Mouse (Mus musculus): ENCODE results near the gene Tspan4. TPM values are rescaled to one million over a fixed set of nuclear protein-coding genes. Genes with fewer than 3 reads are reported as not detected.

Tspan4 gene
- total RNA-seq, 2 experiments from 2014 or later = 1.5 to 3.3 TPM

DNA sequence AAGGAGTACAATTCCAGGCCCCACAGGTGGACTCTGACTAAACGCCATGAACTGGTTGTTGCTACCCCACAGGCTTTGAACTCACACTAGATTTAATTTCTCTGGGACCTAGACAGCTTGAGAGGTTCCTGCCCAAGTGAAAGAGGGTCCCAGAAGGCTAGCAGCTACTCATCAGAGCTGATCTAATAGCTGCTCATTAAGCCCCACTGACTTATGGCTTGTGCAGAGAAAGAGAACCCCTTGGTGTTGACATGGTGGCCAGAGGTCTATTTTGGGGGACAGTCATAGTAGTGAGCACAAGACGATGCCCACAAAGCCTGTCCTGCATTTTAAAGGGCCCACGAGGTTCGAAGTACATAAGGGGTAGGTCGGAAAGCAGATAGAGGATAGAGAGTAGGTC is 880 bp upstream of the Tspan4 start:
- ATAC-seq (ENCODE audit: poor library complexity, severe bottlenecking) = no peak

DNA sequence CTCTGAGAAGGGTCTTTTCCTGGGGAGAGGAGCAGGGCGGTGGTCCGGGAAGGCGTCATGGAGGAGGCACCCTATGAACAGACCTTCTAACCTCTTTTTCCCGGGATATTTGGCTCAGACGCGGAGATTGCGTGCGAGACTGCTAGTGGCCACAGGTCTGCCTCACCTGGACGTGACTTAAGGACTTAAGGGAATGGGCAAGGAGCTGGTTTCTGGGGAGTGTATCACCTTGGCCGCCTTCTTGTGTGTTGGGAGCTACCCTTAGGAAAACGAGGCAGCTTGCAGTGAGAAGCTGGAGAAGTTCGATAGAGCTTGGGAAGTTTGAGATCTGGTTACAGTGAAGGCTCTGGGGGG is 742 bp downstream of the Tspan4 start:
- ATAC-seq (ENCODE audit: poor library complexity, severe bottlenecking) = no peak

DNA sequence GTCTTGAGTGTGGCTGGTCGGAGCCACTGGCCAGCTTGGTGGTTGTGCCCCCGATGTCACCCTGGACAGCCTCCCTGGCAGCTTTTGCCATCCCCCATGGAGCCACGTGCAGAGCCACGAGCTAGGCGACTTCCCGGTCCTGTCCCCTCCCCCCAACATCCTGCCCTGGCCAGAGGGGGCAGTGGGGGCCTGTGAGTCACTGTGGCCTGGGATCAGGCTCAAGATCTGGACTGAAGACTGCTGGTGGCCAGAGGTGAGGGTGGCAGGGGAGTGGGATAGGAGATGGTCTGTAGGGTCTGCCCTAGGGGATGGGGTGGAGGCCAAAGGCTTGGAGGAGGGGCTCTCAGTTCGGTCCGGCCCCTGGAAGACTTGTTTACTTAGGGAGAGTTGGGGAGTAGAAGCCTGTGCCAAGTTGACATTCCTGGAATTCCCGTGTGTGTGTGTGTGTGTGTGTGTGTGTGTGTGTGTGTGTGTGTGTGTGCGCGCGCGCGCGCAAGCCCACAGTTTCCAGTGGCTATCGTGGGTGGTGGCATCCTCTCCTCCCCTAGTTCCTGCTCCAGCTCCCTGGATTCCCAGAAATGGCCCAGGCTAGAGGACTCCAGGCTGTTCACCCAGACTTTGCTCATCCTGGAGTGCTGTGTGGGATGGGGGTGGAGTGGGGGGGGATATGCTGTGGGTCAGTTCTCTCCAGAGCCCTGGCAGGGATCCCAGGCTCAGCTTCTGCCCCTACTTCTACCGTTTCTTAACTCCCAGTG is 1.4 kb downstream of the Tspan4 start:
- ATAC-seq (ENCODE audit: poor library complexity, severe bottlenecking) = peak; percentile 34

DNA sequence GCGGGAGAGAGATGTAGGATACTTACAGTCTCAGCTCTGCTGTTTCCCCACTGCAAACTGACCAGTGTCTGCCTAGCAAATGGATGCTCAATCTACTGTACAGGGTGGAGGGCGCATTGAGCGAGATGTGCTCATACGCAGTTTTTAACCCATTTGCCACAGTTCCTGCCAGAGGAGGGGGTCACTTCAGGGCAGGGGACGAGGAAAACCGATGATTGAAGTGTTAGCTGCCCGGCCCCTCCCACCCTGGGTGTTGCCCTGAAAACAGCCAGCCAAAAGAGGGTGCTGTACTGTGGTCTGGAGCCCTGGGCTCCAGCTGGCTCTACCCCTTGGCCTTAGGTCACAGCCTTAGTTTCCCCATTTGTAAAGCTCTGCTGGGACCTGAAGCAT is 1.9 kb downstream of the Tspan4 start:
- ATAC-seq (ENCODE audit: poor library complexity, severe bottlenecking) = no peak

DNA sequence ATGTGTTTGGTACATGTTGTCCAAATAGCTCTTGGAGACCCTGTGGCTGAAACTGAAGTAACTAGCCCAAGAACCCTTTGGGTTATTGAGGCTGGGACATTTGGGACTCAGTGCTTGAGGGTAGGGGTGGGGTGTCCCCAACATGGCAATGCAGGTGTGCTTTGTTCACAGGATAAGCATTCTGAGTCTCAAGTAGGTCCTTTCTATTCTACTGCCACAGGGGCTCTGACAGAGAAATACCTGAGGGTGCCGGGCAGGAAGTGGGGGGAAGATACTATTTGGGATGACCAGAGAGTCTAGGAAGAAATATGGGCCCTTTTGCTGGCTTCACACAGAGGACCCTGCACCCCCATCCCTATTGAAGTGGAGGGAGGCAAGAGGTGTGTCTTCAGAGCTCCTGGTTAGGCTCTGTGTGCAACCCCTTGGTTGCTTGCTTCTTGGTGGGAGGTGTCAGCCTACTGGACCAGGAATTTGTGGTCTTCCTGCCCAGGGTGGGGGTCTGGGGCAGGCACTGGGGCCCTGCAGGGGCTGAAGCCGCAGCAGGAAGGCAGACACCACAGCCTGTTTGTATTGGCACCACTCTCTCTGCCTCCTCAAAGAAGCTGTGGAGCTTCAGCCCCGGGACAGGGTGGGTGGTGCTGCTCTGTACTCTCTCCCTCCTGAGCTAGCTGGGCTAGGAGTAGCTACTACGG is 2.7 kb downstream of the Tspan4 start:
- ATAC-seq (ENCODE audit: poor library complexity, severe bottlenecking) = no peak

DNA sequence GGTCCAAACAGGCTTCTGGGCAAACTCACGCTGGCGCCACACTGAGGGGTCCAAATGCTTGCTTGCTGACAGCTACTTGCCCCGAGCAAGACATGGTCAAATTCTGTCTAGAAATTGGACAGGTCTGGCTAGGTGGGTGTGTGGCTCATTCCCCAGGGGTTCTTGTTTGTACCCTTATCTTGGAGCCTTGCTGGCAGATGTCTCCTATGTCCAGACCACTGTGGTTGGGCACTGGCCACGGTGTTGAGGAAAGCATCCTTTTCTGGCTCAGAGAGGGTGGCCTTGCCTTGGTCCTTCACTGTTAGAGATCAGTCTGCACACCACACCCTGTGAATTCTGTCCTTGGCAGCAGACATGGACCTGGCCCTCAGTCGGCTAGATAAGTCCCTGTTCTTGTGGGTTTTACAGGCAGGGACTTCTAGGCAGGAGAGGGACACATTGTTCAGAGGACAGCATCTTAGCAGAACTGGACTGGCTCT is 3.3 kb downstream of the Tspan4 start:
- no peak for ATAC-seq (ENCODE audit: poor library complexity, severe bottlenecking)

DNA sequence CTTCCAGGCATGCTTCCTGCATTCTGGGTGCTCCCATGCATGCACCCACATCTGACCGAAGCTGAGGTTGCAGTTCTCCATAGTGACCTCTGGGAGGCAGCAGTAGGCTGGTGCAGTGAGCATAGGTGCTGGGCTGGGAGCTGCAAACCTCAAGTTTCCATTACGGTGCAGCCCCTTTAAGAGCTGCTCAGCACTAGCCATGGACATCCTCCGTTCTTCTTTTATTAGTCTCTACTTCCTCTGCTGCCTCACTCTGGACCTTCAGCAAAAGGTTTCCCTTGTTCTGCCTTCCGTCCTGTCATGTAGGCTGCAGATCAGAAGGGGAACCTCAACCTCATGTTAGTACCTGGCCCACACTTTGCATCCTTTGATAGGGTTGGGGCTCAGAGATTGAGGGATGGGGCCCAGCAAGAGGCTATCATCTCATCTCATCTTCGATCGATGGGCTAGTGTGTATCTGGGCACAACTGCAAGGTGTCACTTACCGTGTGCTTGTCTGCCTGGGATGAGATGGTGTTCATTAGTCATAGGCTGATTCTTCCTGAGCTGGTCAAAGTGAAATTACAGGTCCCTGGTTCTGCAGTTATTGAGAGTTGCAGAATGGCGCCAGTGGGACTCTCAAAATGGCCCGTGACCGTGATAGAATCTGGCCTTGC is 5.9 kb downstream of the Tspan4 start:
- peak; percentile 84 for ATAC-seq (ENCODE audit: poor library complexity, severe bottlenecking)

DNA sequence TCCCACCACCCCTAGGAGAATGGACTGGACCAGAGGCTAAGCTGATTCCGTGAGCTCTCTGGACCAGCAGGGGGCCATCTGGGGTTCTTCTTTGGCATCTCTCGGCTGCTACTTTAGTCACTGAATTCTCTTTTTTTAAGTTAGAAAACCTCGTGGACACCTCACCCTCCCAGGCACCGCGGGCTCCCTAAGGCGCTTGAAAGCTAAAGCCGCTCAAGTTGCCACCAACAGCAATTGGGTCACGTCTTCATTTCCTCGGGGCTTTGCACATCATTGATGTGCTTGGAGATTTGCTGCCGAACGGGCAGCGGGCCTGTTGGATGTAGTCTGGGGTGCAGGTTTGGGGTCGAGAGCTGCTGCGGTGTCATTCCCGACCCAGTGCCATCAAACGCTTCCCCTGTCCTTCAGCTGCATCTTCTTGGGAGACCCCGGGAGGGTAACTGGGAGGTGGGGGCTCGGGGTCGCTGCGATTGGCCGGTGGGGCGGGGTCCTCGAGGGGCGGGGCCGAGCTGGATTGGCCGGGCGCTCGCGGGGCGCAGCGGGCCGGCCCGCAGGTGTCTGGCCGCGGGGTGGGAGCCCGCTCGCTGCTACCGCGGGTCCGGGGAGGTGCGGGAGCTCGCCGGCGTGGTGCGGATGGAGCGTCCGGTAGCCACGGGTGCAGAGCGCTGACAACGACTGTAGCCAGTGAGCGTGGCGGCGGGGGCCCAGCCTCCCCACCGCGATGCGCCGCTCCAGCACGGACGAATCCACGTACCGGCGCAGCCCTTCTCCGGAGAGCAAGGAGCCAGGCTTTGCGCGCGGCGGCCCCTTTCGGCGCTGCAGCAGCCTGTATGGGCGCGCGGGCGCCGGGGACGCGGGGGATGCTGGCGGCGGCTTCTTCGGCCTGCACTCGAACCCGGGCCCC is 6.7 kb downstream of the Tspan4 start:
- ATAC-seq (ENCODE audit: poor library complexity, severe bottlenecking) = peak; percentile 37

DNA sequence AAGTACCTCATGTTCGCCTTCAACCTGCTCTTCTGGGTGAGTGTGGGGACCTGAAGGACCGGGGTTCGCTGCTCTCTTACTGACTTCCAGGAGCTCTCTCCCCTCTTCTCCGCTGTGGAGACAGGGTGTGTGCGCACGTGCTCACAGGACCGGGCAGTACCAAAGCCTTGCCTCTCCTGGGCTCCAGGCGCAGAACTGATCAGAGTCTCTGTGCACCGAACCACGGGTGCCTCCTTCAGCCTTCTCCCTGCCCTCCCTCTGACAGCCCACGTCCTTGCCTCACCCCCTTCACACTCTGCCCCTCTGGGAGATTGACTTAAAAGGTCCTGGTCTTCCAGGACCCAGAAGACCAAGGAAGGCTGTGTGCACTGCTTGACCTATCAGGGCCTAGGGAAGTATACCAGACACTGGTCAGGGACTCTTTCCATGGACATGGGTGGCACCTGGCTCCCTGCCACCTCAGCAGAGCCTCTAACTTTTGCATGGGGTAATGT is 7.5 kb downstream of the Tspan4 start:
- ATAC-seq (ENCODE audit: poor library complexity, severe bottlenecking) = no peak

DNA sequence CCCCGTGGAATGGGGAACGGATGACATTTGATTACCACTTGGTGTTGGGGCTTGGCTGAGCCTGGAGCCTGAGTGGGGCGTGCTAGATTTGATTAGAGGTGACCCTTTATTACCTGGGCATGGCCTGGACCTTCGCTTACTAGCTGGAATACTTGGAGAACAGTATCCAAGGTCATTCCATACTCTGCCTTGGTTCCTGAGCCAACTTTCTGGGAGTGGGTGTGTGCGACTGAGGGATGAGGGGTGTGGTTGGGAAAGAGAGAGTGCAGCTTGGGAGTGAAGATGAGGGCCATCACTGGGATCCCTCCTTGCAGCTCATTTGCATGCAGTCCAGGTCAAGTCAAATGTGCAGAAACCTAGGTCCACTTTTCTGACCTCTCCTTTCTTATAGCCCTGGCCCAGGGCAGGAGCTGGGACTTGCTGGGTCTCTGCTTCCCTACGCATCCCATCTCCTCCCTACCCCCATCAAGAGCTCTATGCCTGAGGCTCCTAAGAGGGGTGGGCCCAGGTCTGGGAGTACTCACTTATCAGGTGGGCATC is 8.1 kb downstream of the Tspan4 start:
- no peak for ATAC-seq (ENCODE audit: poor library complexity, severe bottlenecking)

DNA sequence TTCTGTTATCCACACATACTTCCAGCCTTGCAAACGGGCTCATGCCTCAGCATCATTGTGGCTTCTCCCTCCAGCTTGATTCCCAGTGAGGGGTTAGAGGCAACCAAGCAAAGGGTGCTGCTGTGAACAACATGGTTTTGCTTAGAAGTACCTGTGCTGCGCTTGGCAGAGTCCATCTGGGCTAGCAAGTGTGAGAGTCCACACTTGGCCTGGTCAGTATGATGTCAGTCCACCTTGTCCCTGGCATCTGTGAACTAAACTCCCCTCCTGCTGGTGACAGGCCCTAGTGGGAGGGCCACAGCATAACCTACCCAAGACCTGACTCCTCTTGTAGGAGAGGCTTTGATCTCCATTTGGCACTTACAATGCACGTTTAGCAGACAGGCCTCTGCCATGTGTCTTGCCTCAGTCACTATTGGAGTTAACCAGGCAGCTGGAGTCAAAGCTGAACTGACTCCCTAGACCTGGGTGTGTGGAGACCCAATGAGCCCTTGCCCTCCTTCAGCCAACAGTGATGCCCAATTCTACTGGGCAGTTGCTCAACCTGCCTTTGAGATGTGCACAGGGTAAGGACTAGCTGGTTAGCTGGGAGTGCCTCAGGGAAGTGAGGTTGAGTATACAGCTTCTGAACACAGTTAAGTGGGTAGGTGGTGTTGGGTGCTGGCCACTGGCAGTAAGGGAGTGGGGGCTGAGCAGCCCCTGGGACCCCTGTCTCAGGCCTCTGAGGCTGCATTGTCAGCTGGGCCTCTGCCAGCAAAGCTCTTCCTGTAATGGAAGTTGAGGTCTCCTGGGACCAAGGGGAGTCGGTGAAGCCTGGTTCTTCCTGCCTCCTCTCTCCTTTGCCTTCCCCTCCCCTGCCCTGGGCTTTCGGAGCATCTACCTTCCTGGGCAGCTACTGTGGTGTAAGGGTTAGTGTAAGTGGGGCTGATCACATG is 9.4 kb downstream of the Tspan4 start:
- ATAC-seq (ENCODE audit: poor library complexity, severe bottlenecking) = no peak

DNA sequence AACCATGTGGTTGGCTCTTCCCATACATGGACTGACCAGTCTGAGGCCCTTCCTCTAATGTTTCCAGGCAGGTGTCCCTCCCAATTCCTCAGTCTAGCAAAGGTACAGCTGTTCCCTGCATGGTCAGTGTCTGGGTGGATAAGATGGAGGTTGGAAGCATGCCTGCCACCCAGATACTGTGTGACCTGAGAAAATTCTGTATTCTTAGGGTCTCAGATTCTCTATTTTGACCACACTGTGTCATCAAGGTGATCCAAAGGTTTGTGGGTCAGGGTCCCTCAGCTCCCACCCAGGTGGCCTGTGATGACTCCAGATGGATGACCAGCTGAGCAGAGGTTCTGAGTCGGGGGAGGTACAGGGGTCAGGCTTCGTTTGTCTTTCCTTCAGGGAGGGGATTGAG is 10.1 kb downstream of the Tspan4 start:
- no peak for ATAC-seq (ENCODE audit: poor library complexity, severe bottlenecking)

DNA sequence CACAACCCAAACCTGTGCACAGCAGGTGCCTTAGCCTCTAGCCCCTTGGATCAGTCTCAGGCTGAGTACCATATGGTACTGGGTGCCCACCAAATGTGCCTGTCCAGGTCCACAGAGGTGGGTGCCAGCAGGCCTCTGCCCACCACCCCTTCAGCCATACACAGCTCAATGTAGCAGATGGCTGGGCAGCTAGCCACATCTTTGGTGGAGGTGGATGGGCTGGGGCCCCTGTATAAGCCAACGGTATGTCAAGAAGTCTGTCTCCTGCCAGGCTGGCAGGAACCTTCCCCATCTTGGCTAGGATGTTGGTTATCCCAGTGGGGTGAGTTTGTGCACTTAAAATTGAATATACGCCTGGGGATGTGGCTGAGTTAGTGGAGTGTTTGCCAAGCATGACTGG is 10.6 kb downstream of the Tspan4 start:
- ATAC-seq (ENCODE audit: poor library complexity, severe bottlenecking) = no peak

DNA sequence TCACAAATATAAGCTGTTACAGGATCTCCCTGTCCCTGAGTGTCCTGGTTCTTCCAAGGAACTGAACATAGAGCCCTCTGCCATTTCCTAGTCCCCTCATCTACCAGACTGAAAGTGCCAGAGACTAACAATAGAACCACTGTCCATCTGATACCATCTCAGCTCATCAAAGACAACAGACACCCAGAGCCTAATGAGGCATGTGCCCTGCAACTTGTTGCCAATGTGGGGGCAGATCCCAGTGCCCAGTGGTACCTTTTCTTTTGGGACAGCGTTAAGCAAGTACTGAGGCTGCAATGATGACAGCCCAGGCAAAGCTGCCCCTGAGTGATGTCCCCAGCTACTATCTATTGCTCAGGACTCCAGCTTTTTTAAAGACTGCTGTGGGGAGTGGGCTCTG is 11.2 kb downstream of the Tspan4 start:
- no peak for ATAC-seq (ENCODE audit: poor library complexity, severe bottlenecking)

DNA sequence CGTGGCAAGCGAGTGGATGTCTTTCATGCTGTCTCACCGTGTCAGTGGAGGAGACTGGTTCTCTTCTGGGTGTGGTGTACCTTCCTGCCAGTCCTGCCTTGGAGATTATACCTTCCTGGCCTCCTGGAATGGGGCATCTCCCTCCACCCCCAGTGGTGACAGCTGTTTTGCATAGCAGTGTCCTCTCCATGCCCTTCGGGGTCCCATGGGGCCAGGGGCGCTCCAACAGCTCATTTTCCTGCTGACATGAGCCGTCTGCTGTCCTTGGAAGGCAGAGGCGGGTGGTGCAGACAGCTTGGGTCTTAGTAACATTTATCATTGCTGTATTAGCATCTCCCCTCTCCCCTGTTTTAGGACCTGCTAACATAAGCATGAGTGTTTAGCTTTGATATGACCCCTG is 12.1 kb downstream of the Tspan4 start:
- ATAC-seq (ENCODE audit: poor library complexity, severe bottlenecking) = no peak

DNA sequence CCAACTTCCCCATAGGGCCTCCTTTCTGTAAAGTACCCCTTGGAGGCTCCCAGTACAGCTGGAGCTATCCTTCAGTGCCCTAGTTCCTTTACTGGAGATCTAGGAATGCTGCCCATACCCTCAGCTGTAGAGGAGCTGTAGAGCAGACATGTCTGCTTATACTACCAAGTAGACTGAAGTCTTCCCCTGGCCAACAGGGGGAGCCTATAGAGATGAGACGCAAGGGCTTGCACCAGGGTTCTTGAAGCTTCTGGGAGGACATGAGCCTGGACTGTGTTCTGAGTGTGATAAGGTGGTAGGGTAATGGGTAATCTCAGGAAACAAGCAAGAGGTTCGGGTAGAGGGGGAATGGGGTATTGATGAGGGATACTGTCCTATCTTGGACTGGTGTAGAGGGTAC is 16.1 kb downstream of the Tspan4 start:
- 0 out of 2 replicates have a peak, but pooled peaks have one; percentile 51 for ATAC-seq (ENCODE audit: poor library complexity, severe bottlenecking)

DNA sequence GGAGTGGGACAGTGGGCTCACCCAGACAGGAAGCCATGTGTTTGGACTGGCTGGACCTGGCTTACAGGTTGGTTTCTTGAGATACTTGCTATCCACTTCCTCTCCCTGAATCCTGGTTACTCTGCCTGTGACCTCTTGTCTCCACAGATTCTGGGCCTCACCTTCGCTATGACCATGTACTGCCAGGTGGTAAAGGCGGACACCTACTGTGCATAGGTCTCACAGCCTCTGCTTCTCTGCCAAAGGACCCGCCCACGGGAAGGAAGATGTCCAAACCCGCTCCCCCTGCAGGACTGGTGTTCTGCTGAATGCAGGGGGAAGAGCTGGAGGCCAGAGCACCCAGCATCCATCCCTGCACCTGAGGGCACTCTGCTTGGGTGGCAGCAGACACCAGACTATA is 17.7 kb downstream of the Tspan4 start:
- no peak for ATAC-seq (ENCODE audit: poor library complexity, severe bottlenecking)

DNA sequence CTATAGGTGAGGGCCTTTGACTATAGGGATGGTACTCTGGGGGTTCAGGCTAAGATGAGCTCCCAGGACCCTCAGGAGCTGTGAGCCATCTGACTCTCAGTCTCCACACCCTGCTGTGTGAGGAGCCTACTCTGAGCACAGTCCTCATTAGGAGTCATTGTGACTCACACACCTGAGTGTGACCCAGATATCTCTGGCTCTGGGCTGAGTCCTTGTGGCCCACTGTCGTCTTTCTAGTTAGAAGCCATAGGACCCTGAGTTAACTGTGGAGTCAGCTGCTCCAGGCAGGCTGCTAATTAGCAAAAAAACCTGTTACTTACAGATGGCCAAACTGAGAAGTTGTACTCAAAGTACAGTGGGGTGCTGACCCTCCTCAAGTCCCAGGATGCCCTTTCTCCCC is 18.7 kb downstream of the Tspan4 start:
- no peak for ATAC-seq (ENCODE audit: poor library complexity, severe bottlenecking)

DNA sequence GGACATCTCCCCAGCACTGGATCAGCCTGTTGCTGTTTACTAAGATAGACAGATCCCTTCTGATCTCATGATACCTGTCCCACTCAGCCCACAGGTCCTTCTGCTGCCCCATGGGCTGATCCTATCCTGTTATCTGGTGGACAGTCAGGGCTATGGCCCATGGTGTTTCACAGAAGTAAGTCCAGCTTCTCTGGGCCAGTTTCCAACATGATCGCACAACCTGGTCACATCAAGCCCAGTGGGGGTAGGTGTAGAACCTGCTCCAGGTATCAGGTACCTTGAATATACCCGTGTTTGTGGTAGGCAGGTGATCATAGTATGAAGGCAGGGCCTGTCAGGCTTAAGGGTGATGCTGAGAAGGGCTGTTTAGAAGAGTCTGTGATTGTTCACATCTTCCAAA is 20.3 kb downstream of the Tspan4 start:
- ATAC-seq (ENCODE audit: poor library complexity, severe bottlenecking) = no peak
